Mouse (Mus musculus): Measurements from ENCODE around the gene Pard3b.

DNA sequence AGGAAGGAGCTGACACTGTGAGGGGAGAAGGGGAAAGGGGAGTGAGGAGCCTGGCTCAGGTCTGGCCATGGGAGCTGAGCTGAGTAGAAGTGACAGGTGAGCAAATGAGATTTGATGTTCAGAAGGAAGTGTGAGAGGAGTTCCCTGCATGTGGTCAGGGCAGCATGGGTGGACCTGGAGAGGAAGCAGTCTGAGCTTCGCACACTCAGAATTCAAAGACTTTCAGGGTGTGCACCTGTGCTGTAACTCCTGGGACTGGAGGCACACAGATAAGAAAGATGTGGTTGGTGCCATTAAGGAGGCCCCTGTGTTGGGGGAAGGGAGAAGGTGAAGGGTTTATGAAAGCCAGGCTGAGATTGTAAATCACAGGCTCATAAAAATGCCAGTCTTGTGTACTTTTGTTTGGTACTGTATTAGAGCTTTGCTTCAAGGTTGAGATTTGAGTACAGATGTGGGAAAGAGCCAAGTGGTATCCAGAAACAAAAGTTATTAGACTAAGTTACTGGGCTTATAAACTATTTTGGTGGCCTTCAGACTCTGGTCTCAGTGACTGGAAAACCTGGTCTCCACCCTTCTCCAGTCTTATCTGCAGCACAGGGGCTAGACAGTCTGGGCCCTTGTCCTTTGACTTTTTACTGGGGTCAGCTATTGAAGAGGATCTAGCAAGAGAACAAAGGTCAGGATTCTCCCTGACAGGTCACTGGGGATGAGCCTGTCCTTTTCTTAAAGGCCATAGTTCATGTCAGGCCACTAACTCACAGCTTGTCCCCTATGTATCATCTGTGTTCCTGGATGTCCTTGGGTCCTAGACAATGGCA, 13.0 kb downstream of the Pard3b start:
- TF ChIP-seq POLR2A (IDR thresholded peaks at IDR 0.05; ENCODE audit: low read depth, low read length) (no peak), CTCF (IDR thresholded peaks at IDR 0.05; ENCODE audit: extremely low read depth, insufficient read depth, insufficient read length, insufficient replicate concordance) (no peak)

Data from spleen, adult 2 months (tissue).